Mouse (Mus musculus): ENCODE results near the gene Ttyh3. TPM values are rescaled to one million over a fixed set of nuclear protein-coding genes. Genes with fewer than 3 reads are reported as not detected.

The Ttyh3 gene
- polyA plus RNA-seq, 1 experiment: 95.1 TPM

DNA sequence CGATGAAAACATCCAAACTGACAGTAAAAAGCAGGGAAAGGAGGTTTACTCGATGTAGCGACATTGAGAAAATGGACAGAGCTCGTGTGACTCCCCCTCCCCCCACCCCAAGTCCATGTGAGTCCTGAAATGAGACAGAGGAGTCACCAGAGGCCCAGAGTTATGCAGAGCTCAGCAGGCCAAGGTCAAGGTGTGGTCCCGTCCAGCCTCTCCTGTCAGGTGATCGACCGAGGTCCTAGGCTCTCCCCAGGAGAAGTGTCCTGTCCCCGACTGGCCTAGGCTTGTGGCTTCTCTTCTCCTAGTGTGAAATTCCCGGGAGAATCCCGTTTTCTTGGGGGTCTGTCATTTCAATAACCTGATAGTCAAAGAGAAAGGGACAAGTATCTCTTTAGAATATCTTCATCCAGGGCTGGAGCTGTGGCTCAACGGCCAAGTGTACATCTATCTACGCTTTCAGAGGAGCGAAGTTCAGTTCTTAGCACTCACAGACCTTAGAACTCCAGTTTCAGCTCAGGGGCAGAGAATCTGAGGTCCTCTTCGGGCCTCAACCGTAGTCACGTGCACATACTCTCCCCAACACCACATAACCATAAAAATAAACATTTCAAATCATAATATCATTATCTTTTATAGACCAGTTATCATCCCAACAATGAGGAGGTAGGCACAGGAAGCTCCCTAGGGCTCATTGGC, 59.6 kb downstream of the Ttyh3 start:
- H3K36me3 ChIP-seq (ENCODE audit: control insufficient read depth, insufficient read depth, low read length): no peaks in the 10 kb centered on the region
- H3K27ac ChIP-seq (ENCODE audit: insufficient read depth, low read length): no peak overlapping the region
- H3K27me3 ChIP-seq (ENCODE audit: control insufficient read depth, insufficient read depth, low read length): no peaks in the 10 kb centered on the region
- 91% methylated on average over 16 of the region's 16 CpGs for WGBS
- peaks cover 6% of the 10 kb centered on the region; the same call in 1 of the 2 replicates for H3K4me1 ChIP-seq (ENCODE audit: control insufficient read depth, insufficient read depth, insufficient read length)
- H3K4me3 ChIP-seq (ENCODE audit: extremely low read depth, insufficient read depth, insufficient read length): no peak overlapping the region
- no peak for TF ChIP-seq POLR2A (IDR thresholded peaks at IDR 0.05; ENCODE audit: low read depth, low read length)
- TF ChIP-seq CTCF (IDR thresholded peaks at IDR 0.05; ENCODE audit: extremely low read depth, insufficient read depth, insufficient read length, insufficient replicate concordance): no peak
- no peak for DNase-seq (ENCODE audit: low read depth in 1 of 2, low spot score in 2 of 2)

DNA sequence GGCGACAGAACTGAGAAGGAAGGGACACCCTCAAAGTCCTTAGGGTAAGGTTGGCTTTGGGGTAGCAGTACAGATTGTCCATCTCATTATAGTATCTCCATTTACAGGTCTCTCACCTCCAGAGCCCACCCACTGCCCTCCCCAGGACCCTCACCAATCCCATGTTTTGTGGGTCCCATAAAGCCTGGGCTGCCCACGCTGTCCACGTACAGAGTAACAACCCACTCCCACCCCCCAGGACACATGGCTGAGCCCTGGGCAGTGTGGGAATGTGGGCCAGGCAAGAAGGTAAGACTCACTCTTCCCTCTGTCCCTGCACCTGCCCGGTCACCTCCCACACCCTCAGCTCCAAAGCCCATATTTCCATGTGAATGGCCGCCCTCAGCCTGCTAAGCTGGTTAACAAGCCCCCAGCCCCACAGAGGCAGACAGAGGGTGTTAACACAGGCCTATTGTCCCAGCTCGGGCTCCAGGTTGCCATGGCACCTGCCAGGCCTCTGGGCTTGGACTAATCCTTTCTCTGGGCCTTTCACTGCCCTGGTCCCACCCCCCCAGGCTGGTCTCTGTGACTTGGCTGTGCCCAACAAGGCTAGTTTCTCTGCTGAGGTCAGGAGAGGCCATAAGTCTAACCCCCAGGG, 65.0 kb downstream of the Ttyh3 start:
- no peaks in the 10 kb centered on the region for H3K36me3 ChIP-seq (ENCODE audit: control insufficient read depth, insufficient read depth, low read length)
- no peak overlapping the region for H3K4me3 ChIP-seq (ENCODE audit: extremely low read depth, insufficient read depth, insufficient read length)
- 89% methylated on average over 6 of the region's 6 CpGs for WGBS
- H3K27me3 ChIP-seq (ENCODE audit: control insufficient read depth, insufficient read depth, low read length): no peaks in the 10 kb centered on the region
- no peak overlapping the region for H3K27ac ChIP-seq (ENCODE audit: insufficient read depth, low read length)
- DNase-seq (ENCODE audit: low read depth in 1 of 2, low spot score in 2 of 2): no peak
- TF ChIP-seq POLR2A (IDR thresholded peaks at IDR 0.05; ENCODE audit: low read depth, low read length) (no peak), CTCF (IDR thresholded peaks at IDR 0.05; ENCODE audit: extremely low read depth, insufficient read depth, insufficient read length, insufficient replicate concordance) (no peak)
- peaks cover 3% of the 10 kb centered on the region; the same call in 1 of the 2 replicates for H3K4me1 ChIP-seq (ENCODE audit: control insufficient read depth, insufficient read depth, insufficient read length)

DNA sequence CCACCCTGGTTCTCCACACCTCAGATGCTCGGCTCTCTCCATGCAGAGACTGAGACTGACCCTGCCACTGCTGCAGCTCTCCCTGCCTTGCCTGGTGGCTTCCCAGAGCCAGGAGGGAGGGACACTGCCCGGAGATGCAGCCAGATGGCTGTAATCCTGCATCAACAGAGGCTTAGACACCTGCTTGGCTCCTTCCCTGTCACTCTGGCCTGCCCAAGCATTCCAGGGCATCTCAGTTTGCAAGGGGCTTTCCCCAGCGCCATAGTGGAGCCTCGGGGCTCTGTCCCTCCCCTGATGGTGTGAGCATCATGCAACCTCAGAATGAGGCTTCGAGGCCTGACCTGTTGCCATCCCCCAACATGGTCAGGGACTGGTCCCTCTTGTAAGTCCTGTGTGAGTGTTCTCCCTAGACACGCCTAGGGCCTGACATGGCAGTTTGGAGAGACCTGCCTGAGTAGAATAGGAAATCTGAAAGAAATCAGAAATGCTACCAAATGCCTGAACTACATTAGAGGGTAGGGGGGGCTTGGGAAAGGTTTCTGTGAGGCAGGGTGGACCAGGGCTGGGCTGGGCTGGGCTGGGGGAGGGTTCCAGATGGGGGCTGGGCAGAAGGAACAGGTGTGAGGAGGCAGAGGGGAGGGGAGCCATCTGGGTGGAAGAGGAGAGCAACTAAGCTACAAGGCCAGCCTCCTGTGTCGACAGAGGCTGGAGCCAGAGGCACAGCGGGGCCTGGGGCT, 65.7 kb downstream of the Ttyh3 start:
- H3K4me1 ChIP-seq (ENCODE audit: control insufficient read depth, insufficient read depth, insufficient read length): peaks cover 3% of the 10 kb centered on the region; the same call in 1 of the 2 replicates
- H3K36me3 ChIP-seq (ENCODE audit: control insufficient read depth, insufficient read depth, low read length): no peaks in the 10 kb centered on the region
- no peak for DNase-seq (ENCODE audit: low read depth in 1 of 2, low spot score in 2 of 2)
- no peaks in the 10 kb centered on the region for H3K27me3 ChIP-seq (ENCODE audit: control insufficient read depth, insufficient read depth, low read length)
- no peak overlapping the region for H3K4me3 ChIP-seq (ENCODE audit: extremely low read depth, insufficient read depth, insufficient read length)
- WGBS: 70% methylated on average over 8 of the region's 8 CpGs
- no peak overlapping the region for H3K27ac ChIP-seq (ENCODE audit: insufficient read depth, low read length)
- no peak for TF ChIP-seq POLR2A (IDR thresholded peaks at IDR 0.05; ENCODE audit: low read depth, low read length)
- no peak for TF ChIP-seq CTCF (IDR thresholded peaks at IDR 0.05; ENCODE audit: extremely low read depth, insufficient read depth, insufficient read length, insufficient replicate concordance)

DNA sequence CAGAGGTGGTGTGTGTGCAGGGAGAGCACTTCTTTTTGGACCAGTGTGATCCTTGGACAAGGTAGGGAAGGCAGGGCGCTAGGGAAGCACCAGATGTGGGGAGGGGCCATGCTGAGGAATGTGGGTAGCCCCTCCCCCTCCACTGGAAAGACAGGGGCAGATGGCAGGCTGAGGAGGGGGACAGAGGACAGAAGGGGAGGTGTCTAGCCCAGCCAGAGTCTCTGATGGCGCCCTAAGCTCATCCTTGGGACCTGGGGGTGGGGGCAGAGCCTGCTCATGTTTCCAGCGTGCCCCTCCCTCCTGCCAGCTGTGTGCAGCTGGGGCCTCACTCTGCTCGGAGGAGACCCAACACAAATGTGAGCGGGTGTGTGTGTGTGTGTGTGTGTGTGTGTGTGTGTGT, 67.3 kb downstream of the Ttyh3 start:
- Histone ChIP-seq H3K4me3 (ENCODE audit: extremely low read depth, insufficient read depth, insufficient read length) (no peak overlapping the region), H3K36me3 (ENCODE audit: control insufficient read depth, insufficient read depth, low read length) (no peaks in the 10 kb centered on the region), H3K4me1 (ENCODE audit: control insufficient read depth, insufficient read depth, insufficient read length) (peaks cover 3% of the 10 kb centered on the region; the same call in 1 of the 2 replicates), H3K27me3 (ENCODE audit: control insufficient read depth, insufficient read depth, low read length) (no peaks in the 10 kb centered on the region), H3K27ac (ENCODE audit: insufficient read depth, low read length) (no peak overlapping the region)
- WGBS: 54% methylated on average over 5 of the region's 5 CpGs
- TF ChIP-seq POLR2A (IDR thresholded peaks at IDR 0.05; ENCODE audit: low read depth, low read length) (no peak), CTCF (IDR thresholded peaks at IDR 0.05; ENCODE audit: extremely low read depth, insufficient read depth, insufficient read length, insufficient replicate concordance) (no peak)
- DNase-seq (ENCODE audit: low read depth in 1 of 2, low spot score in 2 of 2): no peak

DNA sequence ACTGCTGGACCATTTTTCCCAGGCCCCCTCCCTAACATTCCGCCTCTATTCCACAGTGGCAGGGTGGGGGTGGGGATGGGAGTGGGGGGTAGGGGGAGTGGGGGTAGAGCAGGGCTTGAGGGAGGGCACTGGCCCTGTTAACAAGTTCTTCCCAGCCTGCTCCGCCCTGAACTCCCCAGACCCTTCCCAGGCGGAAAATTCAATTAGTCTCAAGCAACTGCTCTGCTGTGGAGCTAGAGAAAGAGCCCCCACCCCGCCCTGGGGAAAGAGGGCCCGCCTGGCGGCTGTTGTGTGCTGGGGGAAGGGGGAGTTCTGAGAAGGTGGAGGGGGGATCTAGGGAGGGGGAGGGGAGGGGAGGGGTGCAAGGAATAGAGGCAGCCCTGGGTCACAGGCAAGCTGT, 69.1 kb downstream of the Ttyh3 start:
- no peak overlapping the region for H3K27ac ChIP-seq (ENCODE audit: insufficient read depth, low read length)
- H3K4me1 ChIP-seq (ENCODE audit: control insufficient read depth, insufficient read depth, insufficient read length): peaks cover 7% of the 10 kb centered on the region; the same call in 1 of the 2 replicates
- 85% methylated on average over 6 of the region's 6 CpGs for WGBS

DNA sequence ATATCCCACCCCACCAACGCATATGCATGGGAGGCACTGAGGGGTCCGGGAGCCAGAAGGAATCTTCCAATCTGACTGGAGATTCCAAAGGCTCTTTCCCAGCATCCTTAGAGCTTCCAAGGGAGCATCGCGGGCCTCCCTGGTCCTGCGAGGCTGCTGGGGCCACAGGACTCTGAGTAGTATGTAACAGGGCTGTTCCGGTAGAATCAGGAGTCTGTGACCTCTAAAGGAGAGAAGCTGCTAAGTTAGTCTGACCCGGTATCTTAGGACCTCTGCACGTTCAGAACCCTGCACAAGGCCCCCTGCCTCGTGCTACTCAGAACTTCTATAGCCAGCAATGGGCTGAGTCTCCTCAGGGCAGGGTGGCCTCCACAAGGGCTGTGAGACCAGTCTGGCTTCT, 69.6 kb downstream of the Ttyh3 start:
- H3K4me3 ChIP-seq (ENCODE audit: extremely low read depth, insufficient read depth, insufficient read length): no peak overlapping the region
- H3K36me3 ChIP-seq (ENCODE audit: control insufficient read depth, insufficient read depth, low read length): no peaks in the 10 kb centered on the region
- TF ChIP-seq POLR2A (IDR thresholded peaks at IDR 0.05; ENCODE audit: low read depth, low read length) (no peak), CTCF (IDR thresholded peaks at IDR 0.05; ENCODE audit: extremely low read depth, insufficient read depth, insufficient read length, insufficient replicate concordance) (no peak)
- H3K4me1 ChIP-seq (ENCODE audit: control insufficient read depth, insufficient read depth, insufficient read length): peaks cover 9% of the 10 kb centered on the region; the same call in 1 of the 2 replicates
- H3K27me3 ChIP-seq (ENCODE audit: control insufficient read depth, insufficient read depth, low read length): no peaks in the 10 kb centered on the region
- WGBS: 91% methylated on average over 9 of the region's 9 CpGs
- H3K27ac ChIP-seq (ENCODE audit: insufficient read depth, low read length): no peak overlapping the region
- DNase-seq (ENCODE audit: low read depth in 1 of 2, low spot score in 2 of 2): no peak

More for the DNA sequence above, 69.1 kb downstream of the Ttyh3 start:
- no peak for DNase-seq (ENCODE audit: low read depth in 1 of 2, low spot score in 2 of 2)
- no peaks in the 10 kb centered on the region for H3K36me3 ChIP-seq (ENCODE audit: control insufficient read depth, insufficient read depth, low read length)
- TF ChIP-seq CTCF (IDR thresholded peaks at IDR 0.05; ENCODE audit: extremely low read depth, insufficient read depth, insufficient read length, insufficient replicate concordance) (no peak), POLR2A (IDR thresholded peaks at IDR 0.05; ENCODE audit: low read depth, low read length) (no peak)
- no peaks in the 10 kb centered on the region for H3K27me3 ChIP-seq (ENCODE audit: control insufficient read depth, insufficient read depth, low read length)
- no peak overlapping the region for H3K4me3 ChIP-seq (ENCODE audit: extremely low read depth, insufficient read depth, insufficient read length)

Data from spleen, adult 2 months (tissue).